Mouse (Mus musculus): Measurements from ENCODE around the gene Tfpi2. TPM values are rescaled to one million over a fixed set of nuclear protein-coding genes. Genes with fewer than 3 reads are reported as not detected.

Gene Tfpi2
- polyA plus RNA-seq, 1 experiment from 2014 or later = 0.62 TPM

DNA sequence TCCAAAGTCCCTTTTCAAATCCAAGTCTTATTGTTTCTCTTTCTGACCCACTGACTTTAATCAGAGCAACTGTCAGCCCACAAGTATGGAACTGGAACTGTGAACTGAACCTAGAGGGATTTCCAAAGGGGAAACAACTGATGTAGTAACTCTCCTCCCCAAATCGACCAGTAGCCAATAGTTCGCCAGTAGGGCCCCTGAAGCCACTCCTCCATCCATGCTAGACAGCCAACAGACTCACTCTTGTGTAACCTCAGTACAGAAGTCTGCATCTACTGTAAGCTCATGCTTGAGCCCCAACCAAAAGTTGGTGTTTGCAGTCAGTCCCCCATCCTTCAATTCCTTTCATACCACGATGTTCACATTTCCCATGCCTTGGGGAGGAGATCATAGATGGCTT is 12.0 kb upstream of the Tfpi2 start:
- Histone ChIP-seq H3K4me3 (replicated peaks; ENCODE audit: low read length) (no peak overlapping the region), H3K9ac (no peak overlapping the region), H3K4me2 (replicated peaks) (no peak overlapping the region), H3K27me3 (ENCODE audit: control insufficient read depth, insufficient read depth, low read length) (no peaks in the 10 kb centered on the region), H3K27ac (no peak overlapping the region), H3K9me3 (ENCODE audit: control insufficient read depth, low read length) (no peaks in the 10 kb centered on the region), H3K4me1 (replicated peaks; ENCODE audit: control insufficient read depth, insufficient read depth, low read length) (no peaks in the 10 kb centered on the region), H3K36me3 (replicated peaks; ENCODE audit: control insufficient read depth, insufficient read depth) (no peaks in the 10 kb centered on the region)
- DNase-seq (ENCODE audit: low spot score) (no peak), ATAC-seq (ENCODE audit: low FRiP score) (no peak)
- WGBS = 74% methylated on average over 3 of the region's 3 CpGs

GRCm38 (mm10) chr6:3999296-3999695 is 10.6 kb upstream of the Tfpi2 start:
- no peaks in the 10 kb centered on the region for H3K36me3 ChIP-seq (replicated peaks; ENCODE audit: control insufficient read depth, insufficient read depth)
- 34% methylated on average over 6 of the region's 6 CpGs for WGBS
- no peaks in the 10 kb centered on the region for H3K4me1 ChIP-seq (replicated peaks; ENCODE audit: control insufficient read depth, insufficient read depth, low read length)
- H3K27me3 ChIP-seq (ENCODE audit: control insufficient read depth, insufficient read depth, low read length) = no peaks in the 10 kb centered on the region
- ATAC-seq (ENCODE audit: low FRiP score) = no peak
- H3K9ac ChIP-seq = no peak overlapping the region
- H3K4me3 ChIP-seq (replicated peaks; ENCODE audit: low read length) = no peak overlapping the region
- H3K4me2 ChIP-seq (replicated peaks) = no peak overlapping the region
- peak; percentile 25 for DNase-seq (ENCODE audit: low spot score)
- no peaks in the 10 kb centered on the region for H3K9me3 ChIP-seq (ENCODE audit: control insufficient read depth, low read length)
- no peak overlapping the region for H3K27ac ChIP-seq

DNA sequence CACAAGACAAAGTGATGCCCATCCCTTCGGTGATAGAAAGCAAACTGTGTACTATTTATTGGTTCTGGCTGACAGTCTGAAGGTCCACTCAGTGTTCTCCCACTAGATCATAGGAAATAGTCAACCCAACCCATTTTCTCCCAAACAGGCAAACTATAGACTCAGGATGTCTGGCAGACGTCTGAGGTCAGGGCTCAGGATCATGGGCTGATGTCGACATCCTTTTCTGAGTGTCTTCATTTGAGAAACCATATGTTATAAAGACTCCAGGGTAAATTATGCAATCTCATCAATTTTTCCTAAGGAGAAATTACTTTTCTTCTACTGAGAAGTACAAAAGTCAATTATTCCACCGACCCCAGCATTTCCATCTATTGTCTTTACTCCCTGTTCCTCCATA is 9.4 kb upstream of the Tfpi2 start:
- Histone ChIP-seq H3K9me3 (ENCODE audit: control insufficient read depth, low read length) (no peaks in the 10 kb centered on the region), H3K4me3 (replicated peaks; ENCODE audit: low read length) (no peak overlapping the region), H3K27me3 (ENCODE audit: control insufficient read depth, insufficient read depth, low read length) (no peaks in the 10 kb centered on the region), H3K4me1 (replicated peaks; ENCODE audit: control insufficient read depth, insufficient read depth, low read length) (no peaks in the 10 kb centered on the region), H3K36me3 (replicated peaks; ENCODE audit: control insufficient read depth, insufficient read depth) (no peaks in the 10 kb centered on the region), H3K27ac (no peak overlapping the region), H3K9ac (no peak overlapping the region), H3K4me2 (replicated peaks) (no peak overlapping the region)
- ATAC-seq (ENCODE audit: low FRiP score) (no peak), DNase-seq (ENCODE audit: low spot score) (no peak)
- WGBS = 76% methylated on average over 4 of the region's 4 CpGs

DNA sequence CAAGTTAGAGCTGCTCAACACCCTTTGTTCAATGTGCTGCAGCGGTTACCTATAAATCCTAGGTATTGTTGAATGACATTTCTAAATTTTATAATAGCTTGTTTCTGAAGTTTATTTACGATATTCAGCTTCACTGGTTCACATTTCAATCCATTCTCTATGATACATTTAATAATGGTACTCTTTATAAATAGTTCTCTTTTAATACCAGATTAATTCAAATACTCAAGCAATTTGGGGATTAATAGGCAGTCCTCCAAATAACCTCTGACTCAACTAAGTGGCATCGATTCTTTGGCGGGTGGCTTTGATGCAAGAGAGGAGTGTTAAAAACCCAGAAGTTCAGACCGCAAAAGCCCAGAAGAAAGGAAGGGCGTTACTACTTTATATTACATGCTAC is 4.8 kb upstream of the Tfpi2 start, which contains the start of gene Gngt1:
Gngt1 (plus strand) TSS at position 301 of the 400 bp plus-strand sequence.
- WGBS = 93% methylated on average over 6 of the region's 6 CpGs
- H3K27ac ChIP-seq = no peak within 1 kb of the TSS
- DNase-seq (ENCODE audit: low spot score) = no peak
- no peaks in the 10 kb centered on the region for H3K27me3 ChIP-seq (ENCODE audit: control insufficient read depth, insufficient read depth, low read length)
- no peaks in the 10 kb centered on the region for H3K4me1 ChIP-seq (replicated peaks; ENCODE audit: control insufficient read depth, insufficient read depth, low read length)
- no peaks in the 10 kb centered on the region for H3K36me3 ChIP-seq (replicated peaks; ENCODE audit: control insufficient read depth, insufficient read depth)
- no peak for ATAC-seq (ENCODE audit: low FRiP score)
- no peak within 1 kb of the TSS for H3K4me3 ChIP-seq (replicated peaks; ENCODE audit: low read length)
- H3K4me2 ChIP-seq (replicated peaks) = no peak within 1 kb of the TSS
- H3K9me3 ChIP-seq (ENCODE audit: control insufficient read depth, low read length) = no peaks in the 10 kb centered on the region
- no peak within 1 kb of the TSS for H3K9ac ChIP-seq

GRCm38 (mm10) chr6:3982661-3983284 is 5.9 kb downstream of the Tfpi2 start:
- no peaks in the 10 kb centered on the region for H3K27me3 ChIP-seq (ENCODE audit: control insufficient read depth, insufficient read depth, low read length)
- ATAC-seq (ENCODE audit: low FRiP score) (no peak), DNase-seq (ENCODE audit: low spot score) (no peak)
- H3K9ac ChIP-seq = no peak overlapping the region
- H3K4me3 ChIP-seq (replicated peaks; ENCODE audit: low read length) = no peak overlapping the region
- H3K9me3 ChIP-seq (ENCODE audit: control insufficient read depth, low read length) = no peaks in the 10 kb centered on the region
- H3K27ac ChIP-seq = no peak overlapping the region
- 91% methylated on average over 5 of the region's 5 CpGs for WGBS
- H3K36me3 ChIP-seq (replicated peaks; ENCODE audit: control insufficient read depth, insufficient read depth) = no peaks in the 10 kb centered on the region
- no peak overlapping the region for H3K4me2 ChIP-seq (replicated peaks)
- H3K4me1 ChIP-seq (replicated peaks; ENCODE audit: control insufficient read depth, insufficient read depth, low read length) = no peaks in the 10 kb centered on the region

DNA sequence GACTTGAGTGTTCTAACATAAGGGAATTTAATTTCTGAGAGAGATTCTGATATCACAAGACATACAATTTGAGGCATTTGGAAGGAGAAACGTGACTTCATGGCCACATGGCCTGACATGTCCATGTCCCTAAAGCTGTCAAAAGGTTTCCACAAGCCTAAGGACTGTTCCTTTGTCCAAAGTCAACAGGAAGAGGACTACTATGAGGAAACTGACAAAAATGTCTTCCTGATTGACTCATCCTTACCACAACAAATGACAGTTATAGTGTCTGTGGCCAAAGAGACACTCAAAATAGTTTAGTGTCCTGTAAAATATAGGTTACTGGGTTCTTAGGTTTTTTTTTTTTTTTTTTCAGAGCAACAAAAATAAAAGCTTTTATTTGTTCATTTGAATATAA is 15.0 kb downstream of the Tfpi2 start:
- H3K9me3 ChIP-seq (ENCODE audit: control insufficient read depth, low read length) = no peaks in the 10 kb centered on the region
- H3K36me3 ChIP-seq (replicated peaks; ENCODE audit: control insufficient read depth, insufficient read depth) = no peaks in the 10 kb centered on the region
- 71% methylated on average over 1 of the region's 1 CpGs for WGBS
- ATAC-seq (ENCODE audit: low FRiP score) = no peak
- no peak overlapping the region for H3K9ac ChIP-seq
- no peak overlapping the region for H3K4me2 ChIP-seq (replicated peaks)
- H3K27ac ChIP-seq = no peak overlapping the region
- H3K4me3 ChIP-seq (replicated peaks; ENCODE audit: low read length) = no peak overlapping the region
- DNase-seq (ENCODE audit: low spot score) = no peak
- H3K27me3 ChIP-seq (ENCODE audit: control insufficient read depth, insufficient read depth, low read length) = no peaks in the 10 kb centered on the region
- no peaks in the 10 kb centered on the region for H3K4me1 ChIP-seq (replicated peaks; ENCODE audit: control insufficient read depth, insufficient read depth, low read length)

DNA sequence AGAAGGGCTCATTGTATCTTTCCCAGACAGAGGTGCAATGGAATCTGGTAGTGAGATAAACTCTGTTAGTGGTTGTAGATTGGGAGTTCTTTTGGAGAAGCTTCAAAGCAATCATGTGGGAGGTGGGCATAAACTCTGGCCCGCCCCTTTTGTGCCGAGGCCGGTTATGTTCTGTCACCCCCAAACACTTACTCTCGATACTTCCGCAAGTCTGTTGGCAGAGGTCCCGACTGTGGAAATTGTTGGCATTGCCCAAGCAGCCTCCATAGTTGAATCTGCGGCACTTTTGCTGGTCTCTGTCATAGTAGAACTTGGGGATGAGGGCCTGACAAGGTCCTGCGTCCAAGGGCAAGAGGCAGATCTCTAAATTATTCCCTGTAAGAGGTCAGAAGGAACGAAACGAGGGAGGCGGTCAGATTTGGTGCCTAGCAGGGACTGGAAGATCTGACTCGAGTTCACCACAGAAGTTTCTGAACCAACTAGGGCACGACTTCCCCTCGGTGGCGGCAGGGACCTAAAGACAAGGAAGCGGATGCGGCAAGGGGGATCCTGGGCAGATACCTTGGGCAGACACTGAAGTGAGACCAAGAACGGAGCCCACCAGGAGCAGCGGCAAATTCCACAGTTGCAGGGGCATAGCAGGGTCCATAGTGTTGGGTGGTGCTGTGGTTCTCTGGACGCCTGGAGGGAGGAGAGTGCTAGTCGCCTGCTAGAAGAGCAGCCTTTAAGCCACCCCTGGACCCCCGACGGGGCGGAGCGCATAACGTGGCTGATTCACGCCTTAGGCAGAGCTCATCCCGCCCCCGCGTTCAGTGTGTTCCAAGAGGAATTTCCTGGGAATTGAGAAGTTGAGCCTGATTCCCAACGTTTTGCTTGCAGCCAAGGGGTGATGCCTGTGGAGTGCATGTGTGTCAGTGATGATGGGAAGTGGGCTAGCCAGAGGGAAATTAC is 20.8 kb downstream of the Tfpi2 start:
- Histone ChIP-seq H3K36me3 (replicated peaks; ENCODE audit: control insufficient read depth, insufficient read depth) (no peaks in the 10 kb centered on the region), H3K4me3 (replicated peaks; ENCODE audit: low read length) (no peak overlapping the region), H3K9ac (no peak overlapping the region), H3K4me1 (replicated peaks; ENCODE audit: control insufficient read depth, insufficient read depth, low read length) (no peaks in the 10 kb centered on the region), H3K27ac (no peak overlapping the region), H3K4me2 (replicated peaks) (peak overlapping the region; percentile 36), H3K9me3 (ENCODE audit: control insufficient read depth, low read length) (no peaks in the 10 kb centered on the region), H3K27me3 (ENCODE audit: control insufficient read depth, insufficient read depth, low read length) (no peaks in the 10 kb centered on the region)
- DNase-seq (ENCODE audit: low spot score) (no peak), ATAC-seq (ENCODE audit: low FRiP score) (no peak)
- 35% methylated on average over 31 of the region's 31 CpGs for WGBS

DNA sequence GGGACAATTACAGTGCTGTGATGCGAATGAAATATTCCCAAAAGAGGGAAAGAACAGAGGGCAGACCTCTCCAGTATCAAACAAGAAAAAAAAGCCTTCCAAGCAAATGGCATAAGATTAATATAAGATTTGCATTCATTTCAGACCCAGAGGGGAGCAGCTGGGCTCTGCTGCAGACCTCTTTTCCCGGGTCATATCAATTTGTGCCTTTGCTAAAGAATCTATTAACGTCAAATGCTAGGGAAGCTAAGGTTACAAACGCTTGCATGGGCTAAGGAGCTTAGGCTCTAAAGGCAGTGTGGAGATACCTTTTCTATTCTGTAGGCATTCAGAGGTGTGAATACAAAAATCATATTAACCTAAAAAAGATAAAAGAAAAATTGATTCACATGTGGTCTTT is 33.8 kb downstream of the Tfpi2 start:
- no peak overlapping the region for H3K27ac ChIP-seq
- H3K9me3 ChIP-seq (ENCODE audit: control insufficient read depth, low read length) = no peaks in the 10 kb centered on the region
- 28% methylated on average over 4 of the region's 4 CpGs for WGBS
- no peak overlapping the region for H3K9ac ChIP-seq
- ATAC-seq (ENCODE audit: low FRiP score) (no peak), DNase-seq (ENCODE audit: low spot score) (no peak)
- no peak overlapping the region for H3K4me3 ChIP-seq (replicated peaks; ENCODE audit: low read length)
- H3K4me1 ChIP-seq (replicated peaks; ENCODE audit: control insufficient read depth, insufficient read depth, low read length) = no peaks in the 10 kb centered on the region
- no peaks in the 10 kb centered on the region for H3K36me3 ChIP-seq (replicated peaks; ENCODE audit: control insufficient read depth, insufficient read depth)
- H3K27me3 ChIP-seq (ENCODE audit: control insufficient read depth, insufficient read depth, low read length) = no peaks in the 10 kb centered on the region
- no peak overlapping the region for H3K4me2 ChIP-seq (replicated peaks)

DNA sequence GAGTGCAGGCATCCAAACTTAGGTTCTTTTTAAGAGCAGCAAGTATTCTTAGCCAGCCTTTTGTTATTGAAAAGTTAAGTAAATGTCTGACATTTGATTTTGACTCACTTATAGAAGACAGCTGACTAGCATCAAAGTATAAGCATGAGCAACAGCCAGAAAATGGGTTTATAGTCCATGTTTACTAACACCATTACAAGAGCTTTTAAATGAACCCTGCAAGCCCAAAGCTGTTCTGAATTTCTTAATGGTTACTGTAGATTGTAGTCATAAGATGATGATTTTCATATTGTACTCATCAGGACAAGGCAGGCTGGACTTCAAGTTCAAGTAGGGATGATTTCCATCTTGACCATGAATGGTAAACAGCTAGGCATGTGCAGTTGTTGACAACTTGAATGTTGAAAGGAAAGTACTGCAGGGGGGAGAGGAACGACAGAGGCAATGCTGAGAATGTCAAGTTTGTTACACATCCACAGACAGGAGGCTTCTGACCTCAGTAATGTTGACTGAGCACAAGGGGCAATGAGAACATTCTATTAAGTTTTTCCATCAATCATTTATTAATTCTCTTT is 52.5 kb downstream of the Tfpi2 start:
- no peaks in the 10 kb centered on the region for H3K36me3 ChIP-seq (replicated peaks; ENCODE audit: control insufficient read depth, insufficient read depth)
- H3K27ac ChIP-seq = no peak overlapping the region
- H3K4me2 ChIP-seq (replicated peaks) = no peak overlapping the region
- no peaks in the 10 kb centered on the region for H3K4me1 ChIP-seq (replicated peaks; ENCODE audit: control insufficient read depth, insufficient read depth, low read length)
- 53% methylated on average over 1 of the region's 1 CpGs for WGBS
- H3K9ac ChIP-seq = no peak overlapping the region
- DNase-seq (ENCODE audit: low spot score) = no peak
- no peaks in the 10 kb centered on the region for H3K27me3 ChIP-seq (ENCODE audit: control insufficient read depth, insufficient read depth, low read length)
- ATAC-seq (ENCODE audit: low FRiP score) = no peak
- no peaks in the 10 kb centered on the region for H3K9me3 ChIP-seq (ENCODE audit: control insufficient read depth, low read length)
- no peak overlapping the region for H3K4me3 ChIP-seq (replicated peaks; ENCODE audit: low read length)

Data from hindbrain, embryonic 14.5 days (tissue).